Mouse (Mus musculus) lung, embryonic 15.5 days (tissue): Measurements from ENCODE around the gene Prkg1. TPM values are rescaled to one million over a fixed set of nuclear protein-coding genes. Genes with fewer than 3 reads are reported as not detected.
"Not testable (repeated sequence)": the region's sequence is repeated elsewhere in the genome, so short reads cannot be mapped to it uniquely, and the experiment has no call there.

Experiments
- ATAC-seq: fragments of 200-750 bp; cut with Nextera tagmentation; 2 replicates; pipeline ENCODE4 v1.8.0; 2017; ENCODE audit warnings: moderate number of reproducible peaks, borderline replicate concordance; ENCODE audit not compliant: low FRiP score, low TSS enrichment; ENCODE audit errors: extremely low read depth
- H3K27ac ChIP-seq: fragments of 300-500 bp; sonication (generic); 2 replicates; pipeline ENCODE4 v1.5.1; 2015; ENCODE audit warnings: moderate library complexity, mild to moderate bottlenecking, inconsistent platforms
- H3K27me3 ChIP-seq: fragments of 300-500 bp; sonication (generic); 2 replicates; pipeline ENCODE4 v1.6.1; 2015; ENCODE audit warnings: inconsistent platforms
- H3K36me3 ChIP-seq: fragments of 300-500 bp; sonication (generic); 2 replicates; pipeline ENCODE4 v1.6.1; 2015; ENCODE audit warnings: inconsistent platforms
- H3K4me1 ChIP-seq: fragments of 300-500 bp; sonication (generic); 2 replicates; pipeline ENCODE4 v1.6.1; 2015; ENCODE audit warnings: inconsistent platforms
- H3K4me2 ChIP-seq: fragments of 300-500 bp; sonication (generic); 2 replicates; pipeline ENCODE4 v1.6.1; 2015; ENCODE audit warnings: inconsistent platforms, mild to moderate bottlenecking, moderate library complexity
- H3K4me3 ChIP-seq: fragments of 300-500 bp; sonication (generic); 2 replicates; pipeline ENCODE4 v1.5.1; 2015; ENCODE audit warnings: mild to moderate bottlenecking, inconsistent platforms
- H3K9ac ChIP-seq: fragments of 300-500 bp; sonication (generic); 2 replicates; pipeline ENCODE4 v1.6.1; 2015; ENCODE audit warnings: inconsistent platforms
- H3K9me3 ChIP-seq: fragments of 300-500 bp; sonication (generic); 2 replicates; pipeline ENCODE4 v1.6.1; 2016; ENCODE audit warnings: inconsistent platforms
- WGBS: fragments of 180-500 bp; shearing (Covaris S2); methylation state at CpG from one replicate; pipeline ENCODE4 v1.1.7; 2015; 5-methylcytosine and 5-hydroxymethylcytosine counted together
- polyA plus RNA-seq: library from polyadenylated mRNA; unstranded; fragments of >200 nt; fragmentation: Nextera tagmentation; extraction: Ambion mirVana; gene quantifications from 2 replicates; pipeline ENCODE4 v1.2.1, GENCODE M21; 2015

The Prkg1 gene
- polyA plus RNA-seq, 1 experiment from 2014 or later: 6.5 TPM

DNA sequence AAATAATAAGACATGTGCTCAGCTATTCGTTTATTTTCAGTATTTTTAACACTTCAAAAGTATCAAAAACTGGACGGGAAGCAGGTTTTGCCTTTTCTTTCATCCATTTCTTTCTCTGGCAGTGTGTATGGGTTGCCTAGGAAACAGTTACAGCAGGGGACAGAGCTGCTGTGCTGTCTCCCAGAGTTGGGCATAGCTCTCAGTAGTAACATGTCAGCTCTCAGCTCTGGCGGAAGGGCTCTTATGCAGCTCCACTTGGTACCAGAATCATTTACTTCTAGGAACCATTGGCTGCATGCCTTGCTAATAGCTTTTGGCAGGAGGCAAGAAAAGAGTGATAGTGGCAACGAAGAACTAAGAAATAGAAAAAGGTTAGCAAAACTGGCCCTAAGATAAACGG lies 381.0 kb downstream of the Prkg1 start:
- no peak for ATAC-seq
- no peaks in the 10 kb centered on the region for H3K36me3 ChIP-seq
- H3K9ac ChIP-seq: no peak overlapping the region
- no peak overlapping the region for H3K27ac ChIP-seq
- 29% methylated on average over 5 of the region's 5 CpGs for WGBS
- no peaks in the 10 kb centered on the region for H3K27me3 ChIP-seq
- no peaks in the 10 kb centered on the region for H3K9me3 ChIP-seq
- H3K4me1 ChIP-seq: no peaks in the 10 kb centered on the region; the same call in 1 of the 2 replicates
- no peak overlapping the region for H3K4me3 ChIP-seq
- no peak overlapping the region for H3K4me2 ChIP-seq

DNA sequence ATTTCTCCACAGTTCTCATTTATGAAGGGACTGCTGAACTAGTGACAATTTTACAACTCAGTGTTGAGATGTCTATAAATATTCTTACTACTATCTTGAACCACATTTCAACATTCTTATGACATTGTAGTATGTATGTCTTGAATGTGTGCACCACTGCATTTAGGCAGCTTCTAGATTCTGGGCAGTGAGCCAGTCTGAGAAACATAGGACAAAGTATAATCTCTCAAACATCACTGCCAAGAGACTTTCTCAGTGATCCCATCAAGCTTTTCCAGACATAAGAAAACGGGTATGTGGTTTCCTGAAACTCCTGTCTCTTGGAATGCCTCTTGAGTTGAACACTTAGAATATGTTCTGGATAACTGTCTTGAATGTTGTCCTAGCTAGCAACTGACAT lies 394.7 kb downstream of the Prkg1 start:
- H3K27ac ChIP-seq: no peak overlapping the region
- H3K4me3 ChIP-seq: no peak overlapping the region
- 0 out of 2 replicates have a peak, but pooled peaks cover 5% of the 10 kb centered on the region for H3K4me1 ChIP-seq
- H3K4me2 ChIP-seq: no peak overlapping the region
- no peak overlapping the region for H3K9ac ChIP-seq
- no peaks in the 10 kb centered on the region for H3K27me3 ChIP-seq
- no peak for ATAC-seq
- 21% methylated on average over 1 of the region's 1 CpGs for WGBS
- H3K9me3 ChIP-seq: no peaks in the 10 kb centered on the region
- no peaks in the 10 kb centered on the region for H3K36me3 ChIP-seq

DNA sequence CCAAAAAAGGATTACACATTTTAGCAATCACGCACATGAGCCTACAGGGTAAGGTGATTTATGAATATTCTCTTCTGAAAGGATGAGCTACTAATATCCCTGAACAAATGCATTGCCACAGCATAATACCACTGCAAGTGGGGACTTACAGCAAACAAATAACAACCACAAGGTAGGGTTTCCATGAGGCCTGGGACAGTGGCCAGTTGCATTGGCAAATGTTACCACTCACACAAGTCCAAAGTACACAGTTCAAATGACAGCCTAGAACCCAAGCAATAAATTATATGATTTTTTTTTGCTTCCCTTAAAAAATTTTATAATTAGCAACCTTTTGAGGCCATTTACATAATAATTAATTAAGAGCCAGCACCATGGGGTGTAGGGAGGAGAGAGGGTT lies 395.7 kb downstream of the Prkg1 start:
- Histone ChIP-seq H3K4me2 (no peak overlapping the region), H3K9me3 (no peaks in the 10 kb centered on the region), H3K36me3 (no peaks in the 10 kb centered on the region), H3K27me3 (no peaks in the 10 kb centered on the region), H3K9ac (no peak overlapping the region), H3K27ac (no peak overlapping the region), H3K4me1 (0 out of 2 replicates have a peak, but pooled peaks cover 5% of the 10 kb centered on the region), H3K4me3 (no peak overlapping the region)
- 59% methylated on average over 1 of the region's 1 CpGs for WGBS
- ATAC-seq: no peak

DNA sequence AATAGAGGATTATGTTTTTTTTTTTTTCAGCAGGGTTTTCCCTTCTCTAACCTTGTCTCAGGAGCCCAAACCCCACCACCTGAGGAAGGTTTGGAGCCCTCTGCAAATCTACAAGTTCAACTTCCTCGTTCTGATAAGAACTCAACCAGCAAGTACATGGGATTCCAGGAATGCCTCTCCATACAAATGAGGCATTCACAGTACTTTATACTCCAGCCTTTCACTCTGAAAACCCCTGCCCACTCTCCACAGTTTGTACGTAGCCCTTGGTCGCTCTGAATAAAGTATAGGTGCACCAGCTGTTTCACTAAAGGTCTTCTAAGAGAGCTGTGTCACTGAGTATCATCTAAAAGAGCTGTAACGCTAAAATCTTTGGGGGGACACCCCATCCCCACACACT lies 402.8 kb downstream of the Prkg1 start:
- WGBS: 47% methylated on average over 4 of the region's 4 CpGs
- H3K36me3 ChIP-seq: no peaks in the 10 kb centered on the region
- H3K9ac ChIP-seq: no peak overlapping the region
- H3K9me3 ChIP-seq: no peaks in the 10 kb centered on the region
- peak; percentile 49 for ATAC-seq
- H3K27me3 ChIP-seq: no peaks in the 10 kb centered on the region
- H3K27ac ChIP-seq: peak overlapping the region; percentile 63
- H3K4me2 ChIP-seq: no peak overlapping the region
- no peak overlapping the region for H3K4me3 ChIP-seq
- peaks cover 23% of the 10 kb centered on the region for H3K4me1 ChIP-seq

DNA sequence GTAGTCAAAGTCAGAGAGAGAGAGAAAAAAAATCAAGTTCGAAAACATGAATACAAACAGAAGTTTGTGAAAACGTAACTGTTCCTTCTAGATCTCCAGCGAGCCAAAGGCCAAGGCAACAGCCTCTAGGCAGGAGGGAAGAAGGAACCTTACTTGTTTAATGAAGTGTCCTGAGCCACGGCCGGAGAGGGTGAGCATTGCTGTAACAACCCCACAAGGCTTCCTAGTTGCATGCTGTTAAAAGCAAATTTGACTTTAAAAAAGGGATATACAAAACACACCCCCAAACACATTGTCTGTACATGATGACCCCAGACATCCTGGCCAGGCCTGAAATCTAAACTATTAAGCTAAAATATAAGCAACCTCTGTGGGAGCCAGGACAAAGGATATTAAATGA lies 403.3 kb downstream of the Prkg1 start:
- Histone ChIP-seq H3K27ac (peak overlapping the region; percentile 63), H3K4me1 (peaks cover 23% of the 10 kb centered on the region), H3K9me3 (no peaks in the 10 kb centered on the region), H3K4me2 (no peak overlapping the region), H3K27me3 (no peaks in the 10 kb centered on the region), H3K9ac (no peak overlapping the region), H3K4me3 (no peak overlapping the region), H3K36me3 (no peaks in the 10 kb centered on the region)
- WGBS: 40% methylated on average over 5 of the region's 5 CpGs
- ATAC-seq: 0 out of 2 replicates have a peak, but pooled peaks have one; percentile 14

DNA sequence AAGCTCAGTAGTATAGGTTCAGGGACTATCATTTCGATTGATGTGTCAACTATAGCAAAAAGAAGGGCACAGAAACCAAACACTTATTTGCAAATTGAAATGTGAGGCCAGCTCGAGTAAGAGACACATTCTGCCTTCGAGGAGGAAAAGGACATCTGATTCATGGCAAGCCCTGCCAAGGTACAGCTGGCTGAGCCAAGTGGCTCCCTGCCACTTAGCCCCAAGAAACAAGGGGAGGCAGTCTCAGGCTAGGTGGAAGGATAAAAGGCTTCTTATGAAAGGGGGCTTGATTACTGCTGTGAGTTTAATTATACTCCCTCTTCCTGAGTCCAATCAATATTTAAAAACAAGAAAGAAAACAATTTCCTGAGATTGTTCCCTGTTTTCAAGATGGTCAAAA lies 403.7 kb downstream of the Prkg1 start:
- Histone ChIP-seq H3K27me3 (no peaks in the 10 kb centered on the region), H3K27ac (peak overlapping the region; percentile 63; the same call in 1 of the 2 replicates), H3K4me3 (no peak overlapping the region), H3K9me3 (no peaks in the 10 kb centered on the region), H3K4me2 (no peak overlapping the region), H3K9ac (no peak overlapping the region), H3K36me3 (no peaks in the 10 kb centered on the region), H3K4me1 (peaks cover 23% of the 10 kb centered on the region)
- ATAC-seq: no peak
- WGBS: 25% methylated on average over 3 of the region's 3 CpGs

DNA sequence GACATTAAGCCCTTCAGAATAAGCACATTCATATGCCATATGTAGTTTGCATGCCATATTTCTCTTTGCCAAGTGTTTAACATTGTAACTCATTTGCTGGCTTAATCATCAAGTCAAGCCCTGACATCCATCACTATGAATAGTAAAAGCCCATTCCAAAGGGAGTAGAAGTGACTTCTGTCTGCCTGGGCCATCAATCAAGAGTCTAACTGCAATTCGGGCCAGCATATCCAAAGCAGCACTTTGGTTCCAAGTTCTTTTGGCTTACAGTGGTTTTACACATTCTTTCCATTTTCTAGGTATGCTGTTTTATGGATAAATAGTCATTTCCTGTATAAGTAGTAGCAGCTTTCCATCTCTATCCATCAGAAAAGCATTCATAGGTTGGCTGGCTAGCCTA lies 409.9 kb downstream of the Prkg1 start:
- no peak for ATAC-seq
- Histone ChIP-seq H3K36me3 (no peaks in the 10 kb centered on the region), H3K27ac (no peak overlapping the region), H3K4me3 (no peak overlapping the region), H3K4me1 (no peaks in the 10 kb centered on the region), H3K4me2 (no peak overlapping the region), H3K27me3 (no peaks in the 10 kb centered on the region), H3K9me3 (no peaks in the 10 kb centered on the region), H3K9ac (no peak overlapping the region)
- WGBS: 24% methylated on average over 1 of the region's 1 CpGs

DNA sequence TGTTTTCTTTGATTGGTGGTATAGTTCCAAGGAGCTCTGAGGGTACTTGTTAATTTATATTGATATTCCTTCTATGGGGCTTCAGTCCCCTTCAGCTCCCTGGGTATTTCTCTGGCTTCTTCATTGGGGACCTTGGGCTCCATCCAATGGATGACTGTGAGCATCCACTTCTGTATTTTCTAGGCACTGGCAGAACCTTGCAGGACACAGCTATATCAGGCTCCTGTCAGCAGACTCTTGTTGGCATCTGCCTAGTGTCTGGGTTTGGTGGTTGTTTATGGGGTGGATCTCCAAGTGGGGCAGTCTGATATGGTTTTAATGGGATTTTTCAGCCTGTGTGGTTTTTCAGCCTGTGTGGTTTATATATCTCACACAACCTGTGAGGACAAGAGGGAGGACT lies 412.0 kb downstream of the Prkg1 start:
- not testable (repeated sequence) for H3K36me3 ChIP-seq, H3K4me3 ChIP-seq, H3K9ac ChIP-seq, H3K9me3 ChIP-seq, H3K4me2 ChIP-seq, H3K4me1 ChIP-seq, H3K27ac ChIP-seq, H3K27me3 ChIP-seq, ATAC-seq

DNA sequence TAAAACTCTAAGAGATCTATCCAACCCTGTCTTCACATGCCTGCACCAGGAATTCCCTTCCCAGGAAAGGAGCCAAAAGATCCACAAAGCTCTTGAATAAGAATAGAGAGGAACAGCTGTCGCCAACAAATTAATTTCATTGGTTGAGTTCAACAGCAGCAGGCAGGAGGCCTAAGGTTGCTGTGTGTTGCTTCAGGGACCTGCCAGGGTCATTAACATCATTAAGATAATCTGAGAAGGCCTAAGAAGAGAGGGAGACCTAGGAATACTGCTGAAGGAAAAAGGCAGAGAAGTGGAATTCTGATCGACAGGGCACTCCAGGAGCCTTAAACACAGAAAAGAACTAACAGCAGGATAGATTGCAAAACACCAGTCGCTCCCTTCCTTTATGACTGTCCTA lies 413.0 kb downstream of the Prkg1 start:
- Histone ChIP-seq H3K36me3 (no peaks in the 10 kb centered on the region), H3K4me3 (no peak overlapping the region), H3K9me3 (no peaks in the 10 kb centered on the region), H3K27me3 (no peaks in the 10 kb centered on the region), H3K4me1 (no peaks in the 10 kb centered on the region), H3K27ac (no peak overlapping the region), H3K9ac (no peak overlapping the region), H3K4me2 (no peak overlapping the region)
- ATAC-seq: no peak
- 62% methylated on average over 3 of the region's 3 CpGs for WGBS

DNA sequence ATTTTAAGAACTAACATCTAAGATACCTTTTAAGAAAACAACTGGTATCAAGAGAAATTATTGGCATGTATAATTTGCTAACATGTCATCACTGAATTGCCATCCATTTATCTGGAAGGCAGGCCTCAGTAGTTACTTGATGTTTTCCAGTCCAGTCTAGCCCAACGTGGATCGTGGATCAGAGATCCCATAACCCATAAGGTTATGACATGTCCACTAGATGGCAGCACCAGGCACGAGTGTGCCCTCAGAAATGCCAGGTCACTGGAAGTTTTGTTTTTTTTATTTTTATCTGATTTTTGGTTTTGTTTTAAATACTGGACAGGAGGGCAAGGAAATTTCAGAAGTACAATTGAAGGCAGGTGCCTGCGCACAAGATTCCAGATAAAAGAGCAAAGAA lies 422.7 kb downstream of the Prkg1 start:
- ATAC-seq: no peak
- no peak overlapping the region for H3K4me3 ChIP-seq
- no peak overlapping the region for H3K4me2 ChIP-seq
- no peaks in the 10 kb centered on the region for H3K36me3 ChIP-seq
- H3K27me3 ChIP-seq: no peaks in the 10 kb centered on the region
- H3K27ac ChIP-seq: no peak overlapping the region
- no peaks in the 10 kb centered on the region for H3K9me3 ChIP-seq
- H3K9ac ChIP-seq: no peak overlapping the region
- WGBS: 14% methylated on average over 4 of the region's 4 CpGs
- no peaks in the 10 kb centered on the region; the same call in 1 of the 2 replicates for H3K4me1 ChIP-seq

DNA sequence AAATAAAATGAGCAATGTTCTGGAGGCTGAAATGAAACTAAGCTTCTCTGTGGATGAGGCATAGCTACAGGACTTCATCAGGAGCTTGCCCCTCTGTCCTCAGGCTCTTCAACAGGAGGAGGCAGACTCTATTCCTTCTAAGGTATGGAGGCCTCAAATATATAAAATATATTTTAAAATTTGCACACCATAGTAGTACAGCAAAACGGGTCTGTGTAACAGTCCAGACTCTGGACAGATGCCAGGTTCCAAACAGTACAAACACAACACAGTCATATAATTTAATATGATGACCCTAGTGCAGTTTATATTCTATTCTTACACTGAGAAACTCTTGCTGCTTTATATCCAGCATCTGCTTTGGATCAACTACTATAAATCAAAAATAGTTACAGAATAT lies 423.9 kb downstream of the Prkg1 start:
- Histone ChIP-seq H3K4me3 (no peak overlapping the region), H3K9ac (no peak overlapping the region), H3K27ac (no peak overlapping the region), H3K4me2 (no peak overlapping the region), H3K4me1 (no peaks in the 10 kb centered on the region; the same call in 1 of the 2 replicates), H3K27me3 (no peaks in the 10 kb centered on the region), H3K36me3 (no peaks in the 10 kb centered on the region), H3K9me3 (no peaks in the 10 kb centered on the region)
- 36% methylated on average over 1 of the region's 1 CpGs for WGBS
- no peak for ATAC-seq

DNA sequence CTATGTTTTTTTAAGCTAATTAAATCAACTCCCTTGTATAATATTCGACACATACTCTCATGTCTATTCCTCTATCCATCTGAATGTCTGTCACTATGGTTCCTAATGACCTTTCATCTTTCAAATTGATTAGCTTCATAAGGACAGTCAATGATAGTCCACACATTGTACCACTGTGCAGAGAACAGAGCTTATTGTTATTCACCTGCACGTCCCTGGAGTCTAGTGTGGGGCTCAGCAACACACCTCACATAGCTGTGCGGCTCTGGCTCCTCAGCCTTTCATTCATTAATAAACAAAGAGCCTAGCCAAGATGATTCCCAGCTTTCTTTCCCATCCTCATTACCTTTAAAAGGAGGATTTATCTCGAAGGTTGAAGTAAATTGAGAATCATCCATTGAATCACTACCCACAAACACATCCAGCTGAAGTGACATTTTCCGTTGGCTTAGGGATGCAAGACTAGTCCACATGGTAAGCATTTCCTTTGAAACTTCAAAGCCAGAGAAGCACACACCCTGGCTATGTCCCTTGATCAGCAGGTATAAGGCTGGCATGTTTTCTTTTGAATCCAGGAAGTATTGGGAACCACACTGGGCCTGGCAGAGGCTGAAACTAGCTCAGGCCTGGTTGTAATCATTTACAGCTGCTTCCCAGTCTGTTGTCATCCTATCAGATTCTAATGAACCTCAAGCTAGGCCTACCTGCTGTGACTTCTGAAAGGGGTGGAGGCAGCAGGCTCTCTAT lies 426.3 kb downstream of the Prkg1 start:
- H3K27me3 ChIP-seq: no peaks in the 10 kb centered on the region
- no peak overlapping the region for H3K4me3 ChIP-seq
- no peaks in the 10 kb centered on the region; the same call in 1 of the 2 replicates for H3K4me1 ChIP-seq
- no peak overlapping the region for H3K27ac ChIP-seq
- WGBS: 78% methylated on average over 5 of the region's 5 CpGs
- no peaks in the 10 kb centered on the region for H3K36me3 ChIP-seq
- ATAC-seq: no peak
- H3K9ac ChIP-seq: no peak overlapping the region
- H3K9me3 ChIP-seq: no peaks in the 10 kb centered on the region
- no peak overlapping the region for H3K4me2 ChIP-seq

DNA sequence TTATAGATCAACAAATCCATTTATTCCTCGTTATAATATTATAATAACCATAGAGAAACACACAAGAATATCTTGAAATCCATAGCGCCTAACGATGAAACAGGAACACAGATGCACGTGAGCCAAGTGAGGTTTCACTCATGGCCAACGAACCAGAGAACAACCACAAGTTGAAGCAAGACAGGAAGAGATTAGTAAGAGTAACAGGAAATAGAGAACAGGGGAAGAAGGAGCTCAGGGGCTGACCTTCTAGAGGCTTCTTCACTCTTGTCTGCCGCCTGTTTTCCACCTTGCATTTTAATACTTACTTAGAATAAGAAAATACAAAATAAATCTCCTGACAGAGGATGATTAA lies 427.0 kb downstream of the Prkg1 start:
- no peaks in the 10 kb centered on the region; the same call in 1 of the 2 replicates for H3K4me1 ChIP-seq
- ATAC-seq: no peak
- no peaks in the 10 kb centered on the region for H3K36me3 ChIP-seq
- no peak overlapping the region for H3K9ac ChIP-seq
- no peak overlapping the region for H3K4me2 ChIP-seq
- no peak overlapping the region for H3K27ac ChIP-seq
- H3K9me3 ChIP-seq: no peaks in the 10 kb centered on the region
- H3K27me3 ChIP-seq: no peaks in the 10 kb centered on the region
- no peak overlapping the region for H3K4me3 ChIP-seq
- WGBS: 77% methylated on average over 6 of the region's 6 CpGs
